Mouse (Mus musculus) NIH3T3 (cell line): ENCODE measurements around the gene Slu7.

Experiments
- DNase-seq: peaks from one replicate; pipeline ENCODE4 v3.0.0-alpha.2; 2012; ENCODE audit warnings: low read depth

The Slu7 gene

GRCm38 (mm10) chr11:43484652-43485051, 51.1 kb downstream of the Slu7 start:
- DNase-seq = no peak

DNA sequence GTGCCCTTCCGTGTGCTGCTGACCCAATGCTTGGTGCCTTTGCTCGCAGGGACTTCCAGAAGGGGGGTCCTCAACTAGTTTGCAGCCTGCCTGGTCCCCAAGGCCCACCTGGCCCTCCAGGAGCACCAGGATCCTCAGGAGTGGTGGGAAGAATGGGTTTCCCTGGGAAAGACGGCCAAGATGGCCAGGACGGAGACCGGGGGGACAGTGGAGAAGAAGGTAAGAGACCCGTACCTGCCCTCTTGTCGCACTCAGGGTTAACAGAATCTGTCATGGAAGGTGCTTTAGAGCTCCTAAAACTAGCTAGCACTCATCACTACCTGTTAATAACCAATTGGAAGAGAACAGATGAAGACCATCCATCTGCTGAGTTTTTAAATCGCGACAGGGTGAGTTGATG, 52.3 kb downstream of the Slu7 start:
- DNase-seq = no peak

DNA sequence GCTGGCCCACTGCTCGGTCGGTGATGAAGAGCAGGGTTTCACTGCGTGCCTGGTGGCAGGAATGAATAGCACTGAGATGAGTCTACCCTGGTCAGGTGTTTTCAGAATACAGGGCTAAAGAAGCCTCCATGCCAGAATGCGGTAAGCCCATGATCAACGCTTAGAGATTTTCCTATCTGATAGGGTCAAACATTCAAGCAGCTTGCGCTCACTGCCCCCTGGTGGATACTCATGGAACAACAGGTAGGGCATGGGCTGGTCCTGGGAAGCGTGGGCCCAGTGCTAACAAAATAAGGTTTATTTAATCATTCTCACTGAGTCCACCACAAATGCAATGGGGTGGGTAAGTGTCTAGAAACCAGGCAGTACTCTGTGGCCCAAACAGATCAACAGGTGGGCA, 59.1 kb downstream of the Slu7 start:
- DNase-seq = peak; percentile 83

DNA sequence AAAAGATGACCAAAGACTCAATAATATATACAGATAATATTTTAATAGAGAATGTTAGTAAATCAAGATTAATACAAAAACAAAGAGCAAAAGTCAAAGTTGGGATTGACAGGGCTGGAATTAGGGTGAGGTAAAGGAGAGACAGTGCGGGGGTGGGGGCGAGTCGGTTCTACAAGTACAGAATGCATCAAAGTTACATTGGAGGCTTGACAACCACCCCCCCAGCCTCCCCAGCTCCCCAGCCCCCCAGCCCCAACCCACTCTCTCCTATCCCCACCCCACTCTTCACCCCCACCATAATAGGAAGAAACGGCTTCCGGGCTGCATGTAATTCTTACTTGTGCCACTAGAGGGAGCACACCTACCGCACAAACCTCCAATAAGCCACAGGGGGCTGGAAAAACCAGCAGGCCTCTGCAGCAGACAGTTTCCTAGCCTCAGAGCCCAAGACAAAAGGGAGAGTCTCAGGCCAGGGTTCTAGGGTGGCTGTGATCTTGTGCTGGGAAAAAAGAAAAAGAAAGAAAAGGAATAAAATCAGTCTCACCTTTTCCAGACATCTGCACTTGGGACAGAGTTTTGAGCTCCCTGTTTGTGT, 60.4 kb downstream of the Slu7 start:
- DNase-seq = peak; percentile 83

DNA sequence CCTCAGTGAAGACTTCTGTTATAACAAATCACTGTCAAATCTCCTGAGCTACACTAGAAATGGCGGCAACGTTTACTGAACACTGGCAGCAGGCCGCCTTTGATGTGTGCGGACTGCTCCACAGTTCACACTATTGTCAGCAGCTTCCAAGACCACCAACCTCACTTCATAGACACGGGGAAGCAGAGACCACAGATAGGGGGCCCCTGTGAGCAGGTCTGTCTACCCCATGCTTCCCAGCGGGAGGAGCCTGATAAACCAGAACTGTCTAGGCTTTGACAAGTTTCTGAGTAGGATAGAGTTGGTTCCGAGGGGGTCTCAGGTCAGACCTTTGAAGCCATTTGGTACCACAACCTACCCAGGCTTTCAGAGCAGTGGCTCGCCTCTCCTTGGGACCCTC, 61.5 kb downstream of the Slu7 start:
- DNase-seq = no peak

- DNase-seq = peak; percentile 86
These were observed 62.0 kb downstream of the Slu7 start for GRCm38 (mm10) chr11:43495532-43495931.
